Mouse (Mus musculus) ovary, postnatal 36 days (tissue): ENCODE data around the gene Sema3d.

Source experiments
- DNase-seq: peaks from one replicate; pipeline ENCODE4 v3.0.0; 2022; ENCODE audit warnings: low spot score, mixed read lengths

The Sema3d gene

GRCm38 (mm10) chr5:12634227-12634980, 251.2 kb downstream of the Sema3d start:
- DNase-seq: no peak

GRCm38 (mm10) chr5:12637763-12638468, 254.7 kb downstream of the Sema3d start:
- DNase-seq: no peak
